Mouse (Mus musculus) frontal cortex, postnatal 14 days (tissue): ENCODE measurements at regions not wholly inside any gene's neighbourhood (a gene's known extent, or its start where the extent isn't known, plus 50 kb on each side); places are given as distances from the start of the nearest gene placed in this dataset.

Experiments used
- DNase-seq, 2 experiments: peaks; one replicate each; pipeline ENCODE4 v3.0.0; 2022; ENCODE audit warnings: low spot score in 2 of 2

- DNase-seq = no peak
Observed at GRCm38 (mm10) chrX:158920217-158920616, 289.9 kb upstream of the Rps6ka3 start.

- DNase-seq = no peak
Observed at GRCm38 (mm10) chrX:158921424-158921823, 288.7 kb upstream of the Rps6ka3 start.

GRCm38 (mm10) chrX:158921838-158922450 lies 288.2 kb upstream of the Rps6ka3 start:
- peak; percentile 50 to 77 for DNase-seq

GRCm38 (mm10) chrX:158923081-158923561 lies 287.0 kb upstream of the Rps6ka3 start:
- DNase-seq = peak; percentile 42 to 66

GRCm38 (mm10) chrX:158923657-158924489 lies 286.2 kb upstream of the Rps6ka3 start:
- no peak for DNase-seq

GRCm38 (mm10) chrX:158924490-158925398 lies 285.4 kb upstream of the Rps6ka3 start:
- no peak for DNase-seq

- DNase-seq = no peak
Observed at GRCm38 (mm10) chrX:158931864-158932263, 278.2 kb upstream of the Rps6ka3 start.

GRCm38 (mm10) chrX:158947191-158947590 lies 262.9 kb upstream of the Rps6ka3 start:
- no peak for DNase-seq

GRCm38 (mm10) chrX:158971726-158972125 lies 238.4 kb upstream of the Rps6ka3 start:
- peak in 1 of 2 experiments; percentile 6 for DNase-seq

GRCm38 (mm10) chrX:158976648-158977047 lies 233.5 kb upstream of the Rps6ka3 start:
- no peak for DNase-seq

- DNase-seq = no peak
Observed at GRCm38 (mm10) chrX:158984721-158985120, 225.4 kb upstream of the Rps6ka3 start.

GRCm38 (mm10) chrX:158987676-158988075 lies 222.4 kb upstream of the Rps6ka3 start:
- DNase-seq = no peak

- DNase-seq = no peak
Observed at GRCm38 (mm10) chrX:159018955-159019354, 191.2 kb upstream of the Rps6ka3 start.

GRCm38 (mm10) chrX:159026311-159026710 lies 183.8 kb upstream of the Rps6ka3 start:
- DNase-seq = no peak

GRCm38 (mm10) chrX:159031927-159032326 lies 178.2 kb upstream of the Rps6ka3 start:
- no peak for DNase-seq

GRCm38 (mm10) chrX:159043432-159043831 lies 166.7 kb upstream of the Rps6ka3 start:
- DNase-seq = peak in 1 of 2 experiments; percentile 14

GRCm38 (mm10) chrX:159047876-159048275 lies 162.2 kb upstream of the Rps6ka3 start:
- DNase-seq = no peak

- DNase-seq = no peak
Observed at GRCm38 (mm10) chrX:159055689-159056461, 154.2 kb upstream of the Rps6ka3 start.

GRCm38 (mm10) chrX:159056462-159056805 lies 153.7 kb upstream of the Rps6ka3 start:
- DNase-seq = no peak

- DNase-seq = no peak
Observed at GRCm38 (mm10) chrX:159058931-159059330, 151.2 kb upstream of the Rps6ka3 start.

- DNase-seq = no peak
Observed at GRCm38 (mm10) chrX:159061322-159061721, 148.8 kb upstream of the Rps6ka3 start.
